Mouse (Mus musculus): ENCODE data around the gene Ins1. TPM values are rescaled to one million over a fixed set of nuclear protein-coding genes. Genes with fewer than 3 reads are reported as not detected.

The Ins1 gene
- polyA plus RNA-seq (2012; rRNA removed): 0.06 TPM in 1 of 2 replicates, not detected in the other

DNA sequence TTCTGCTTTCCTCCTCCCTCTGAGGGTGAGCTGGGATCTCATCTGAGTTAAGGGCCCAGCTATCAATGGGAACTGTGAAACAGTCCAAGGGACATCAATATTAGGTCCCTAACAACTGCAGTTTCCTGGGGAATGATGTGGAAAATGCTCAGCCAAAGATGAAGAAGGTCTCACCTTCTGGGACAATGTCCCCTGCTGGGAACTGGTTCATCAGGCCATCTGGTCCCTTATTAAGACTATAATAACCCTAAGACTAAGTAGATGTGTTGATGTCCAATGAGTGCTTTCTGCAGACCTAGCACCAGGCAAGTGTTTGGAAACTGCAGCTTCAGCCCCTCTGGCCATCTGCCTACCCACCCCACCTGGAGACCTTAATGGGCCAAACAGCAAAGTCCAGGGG, at the start of gene Ins1:
Gene Ins1, plus strand, starts transcription at position 301 of the 400 bp plus-strand sequence.

All from liver, embryonic 14 days (tissue).